ENCODE assay signal across 8 mouse cellular contexts in genomic region chr7:97332667-97333041, GRCm38 (mm10). TPM values are rescaled to one million over a fixed set of nuclear protein-coding genes. Genes with fewer than 3 reads are reported as not detected.
A peak's percentile ranks its signal among the peaks of the same experiment; 100 is the strongest.
DNase-seq lines count a peak whose midpoint lies in the region; ATAC-seq and TF ChIP-seq lines count a peak whose summit lies in the region.

No protein-coding gene starts in this region.

- WGBS in heart, embryonic 14.5 days: 4% methylated on average over 9 of the region's 9 CpGs
- WGBS in hindbrain, embryonic 10.5 days: 4% methylated on average over 9 of the region's 9 CpGs

- no peaks in the 10 kb centered on the region for H3K36me3 ChIP-seq in heart, embryonic 14.5 days (ENCODE audit: control insufficient read depth, insufficient read depth, low read length)
- no peaks in the 10 kb centered on the region for H3K36me3 ChIP-seq in G1E (replicated peaks)
- no peaks in the 10 kb centered on the region for H3K36me3 ChIP-seq in hindbrain, embryonic 10.5 days
- H3K36me3 ChIP-seq in megakaryocyte, embryonic 14.5 days (replicated peaks; ENCODE audit: low read length): peaks cover 3% of the 10 kb centered on the region

- 0 out of 4 replicates have a peak overlapping the region, but pooled peaks of 1 of the 2 experiments have one; percentile 22 for H3K27ac ChIP-seq in heart, embryonic 14.5 days (replicated peaks in 1 of 2; ENCODE audit: control insufficient read depth in 1 of 2, insufficient read depth in 1 of 2, low read depth in 2 of 2, low read length in 2 of 2)
- peak overlapping the region; percentile 90 for H3K27ac ChIP-seq in hindbrain, embryonic 10.5 days

- no peak; the same call in 1 of the 2 replicates for ATAC-seq in heart, embryonic 14.5 days (ENCODE audit: insufficient number of reproducible peaks, insufficient read depth, low FRiP score, low read depth)
- no peak for ATAC-seq in G1E (ENCODE audit: extremely low read depth, insufficient number of reproducible peaks, low FRiP score, poor library complexity, severe bottlenecking)

- H3K27me3 ChIP-seq in heart, embryonic 14.5 days (ENCODE audit: control insufficient read depth, insufficient read depth, low read length): no peaks in the 10 kb centered on the region
- peaks cover 34% of the 10 kb centered on the region for H3K27me3 ChIP-seq in G1E (ENCODE audit: insufficient read depth, low read length)
- H3K27me3 ChIP-seq in hindbrain, embryonic 10.5 days (ENCODE audit: insufficient read depth, poor library complexity, severe bottlenecking): peaks cover 12% of the 10 kb centered on the region
- H3K27me3 ChIP-seq in megakaryocyte, embryonic 14.5 days (replicated peaks): peaks cover 31% of the 10 kb centered on the region

- intact Hi-C loops in heart, postnatal 14 days (cut with DNase I): no loop called here
- intact Hi-C loops in left cerebral cortex, postnatal 14 days (cut with DNase I): no loop called here

- H3K4me1 ChIP-seq in heart, embryonic 14.5 days (ENCODE audit: control insufficient read depth in 2 of 2, insufficient read depth in 2 of 2, low read length in 2 of 2): peaks cover 11 to 12% of the 10 kb centered on the region in 2 experiments
- peaks cover 44% of the 10 kb centered on the region for H3K4me1 ChIP-seq in G1E (ENCODE audit: insufficient read depth, low read depth, low read length)
- H3K4me1 ChIP-seq in hindbrain, embryonic 10.5 days (replicated peaks): peaks cover 43% of the 10 kb centered on the region
- H3K4me1 ChIP-seq in megakaryocyte, embryonic 14.5 days: peaks cover 76% of the 10 kb centered on the region

- no peak for DNase-seq in heart, postnatal 14 days
- DNase-seq in G1E (ENCODE audit: low spot score): no peak
- DNase-seq in hindbrain, embryonic 10.5 days (ENCODE audit: low spot score): no peak
- DNase-seq in left cerebral cortex, postnatal 14 days (ENCODE audit: low spot score in 2 of 2): no peak
- DNase-seq in layer of hippocampus, adult 8-10 months (ENCODE audit: low spot score in 2 of 2): no peak
- no peak for DNase-seq in left cerebral cortex, adult 11 months (ENCODE audit: low spot score)

- H3K9me3 ChIP-seq in heart, embryonic 14.5 days (ENCODE audit: control insufficient read depth, low read length): no peaks in the 10 kb centered on the region
- H3K9me3 ChIP-seq in G1E (replicated peaks): no peaks in the 10 kb centered on the region
- H3K9me3 ChIP-seq in hindbrain, embryonic 10.5 days: no peaks in the 10 kb centered on the region
- H3K9me3 ChIP-seq in megakaryocyte, embryonic 14.5 days: no peaks in the 10 kb centered on the region

- peak overlapping the region; percentile 72 to 86 for H3K4me3 ChIP-seq in heart, embryonic 14.5 days (ENCODE audit: control insufficient read depth in 1 of 2, insufficient read depth in 1 of 2, low read depth in 1 of 2, low read length in 2 of 2)
- H3K4me3 ChIP-seq in G1E (ENCODE audit: low read depth, low read length): peak overlapping the region; percentile 84
- peak overlapping the region; percentile 83 for H3K4me3 ChIP-seq in hindbrain, embryonic 10.5 days
- H3K4me3 ChIP-seq in megakaryocyte, embryonic 14.5 days (replicated peaks): peak overlapping the region; percentile 98

- H3K9ac ChIP-seq in heart, embryonic 14.5 days (ENCODE audit: low read length): peak overlapping the region; percentile 83

- TF ChIP-seq CTCF in G1E (IDR thresholded peaks at IDR 0.05; ENCODE audit: low read depth, low read length): no peak

- peak overlapping the region; percentile 89 for H3K4me2 ChIP-seq in heart, embryonic 14.5 days (ENCODE audit: low read length)

RNA-seq across cellular contexts. Expression of gene Kctd21, which starts 0.5 kb away (rescaled TPM):
- polyA plus RNA-seq in heart, embryonic 14.5 days (2014; fragmentation: Nextera tagmentation; extraction: Ambion mirVana): 4.8 and 5.2 TPM in 2 replicates
- total RNA-seq in heart, postnatal 14 days (2021): 1 to 10 TPM; 3.0 to 3.3 TPM
- total RNA-seq in G1E (2014; fragmentation: Nextera tagmentation): 1.9 and 2.3 TPM in 2 replicates
- total RNA-seq in G1E (2017): 1.0 and 1.7 TPM in 2 replicates
- polyA plus RNA-seq in G1E (2012): 0.09 and 0.22 TPM in 2 replicates
- polyA plus RNA-seq in hindbrain, embryonic 10.5 days (2016; fragmentation: Nextera tagmentation; extraction: Ambion mirVana): 4.5 and 4.8 TPM in 2 replicates
- polyA plus RNA-seq in megakaryocyte, embryonic 14.5 days (2012; ENCODE audit: insufficient read depth, low replicate concordance): 0.70 and 1.1 TPM in 2 replicates
- 10 to 100 TPM; 10.7 TPM for total RNA-seq in left cerebral cortex, postnatal 14 days (2021)
- 10 to 100 TPM; 11.1 to 16.0 (median 13.0) TPM for total RNA-seq in layer of hippocampus, adult 8-10 months (2022)

RNA-seq across cellular contexts. Expression of gene Usp35, which starts 0.8 kb away (rescaled TPM):
- 1.6 TPM in 2 replicates for polyA plus RNA-seq in heart, embryonic 14.5 days (2014; fragmentation: Nextera tagmentation; extraction: Ambion mirVana)
- total RNA-seq in heart, postnatal 14 days (2021): 1 to 10 TPM; 1.2 to 1.9 TPM
- total RNA-seq in G1E (2014; fragmentation: Nextera tagmentation): not detected in 2 replicates
- 0.93 and 1.1 TPM in 2 replicates for total RNA-seq in G1E (2017)
- 0.09 and 0.10 TPM in 2 replicates for polyA plus RNA-seq in G1E (2012)
- 2.3 and 2.7 TPM in 2 replicates for polyA plus RNA-seq in hindbrain, embryonic 10.5 days (2016; fragmentation: Nextera tagmentation; extraction: Ambion mirVana)
- polyA plus RNA-seq in megakaryocyte, embryonic 14.5 days (2012; ENCODE audit: insufficient read depth, low replicate concordance): 1.4 and 2.3 TPM in 2 replicates
- total RNA-seq in left cerebral cortex, postnatal 14 days (2021): 10 to 100 TPM; 12.2 to 13.5 TPM
- 10 to 100 TPM; 17.7 to 24.2 (median 20.8) TPM for total RNA-seq in layer of hippocampus, adult 8-10 months (2022)

RNA-seq across cellular contexts. Expression of gene Alg8, which starts 38.8 kb away (rescaled TPM):
- 25.8 and 26.9 TPM in 2 replicates for polyA plus RNA-seq in heart, embryonic 14.5 days (2014; fragmentation: Nextera tagmentation; extraction: Ambion mirVana)
- 1 to 10 TPM; 5.1 to 5.5 TPM for total RNA-seq in heart, postnatal 14 days (2021)
- 37.2 and 56.6 TPM in 2 replicates for total RNA-seq in G1E (2014; fragmentation: Nextera tagmentation)
- 15.9 and 20.6 TPM in 2 replicates for total RNA-seq in G1E (2017)
- polyA plus RNA-seq in G1E (2012): 0.97 and 1.7 TPM in 2 replicates
- 42.1 and 52.9 TPM in 2 replicates for polyA plus RNA-seq in hindbrain, embryonic 10.5 days (2016; fragmentation: Nextera tagmentation; extraction: Ambion mirVana)
- polyA plus RNA-seq in megakaryocyte, embryonic 14.5 days (2012; ENCODE audit: insufficient read depth, low replicate concordance): 1.1 TPM in 1 of 2 replicates, not detected in the other
- 10 to 100 TPM in 1 of 2 experiments, 1 to 10 TPM in 1; 8.5 to 13.0 TPM for total RNA-seq in left cerebral cortex, postnatal 14 days (2021)
- 10 to 100 TPM in 3 of 4 experiments, 1 to 10 TPM in 1; 9.0 to 12.7 (median 11.2) TPM for total RNA-seq in layer of hippocampus, adult 8-10 months (2022)

Comparison
In these comparisons a context has a peak if more than half of its experiments do, and no peak if none do; other contexts are left out.
1. RNA of gene Usp35, which starts 0.8 kb away (total RNA-seq): 17.7 to 24.2 TPM in layer of hippocampus, adult 8-10 months and 12.2 to 13.5 TPM in left cerebral cortex, postnatal 14 days; 1.2 to 1.9 TPM in heart, postnatal 14 days and 0.93 to 1.1 TPM in G1E; every median in the first group is over 4 times any median in the second.
2. Peak in every context shown above with its lines, with median percentiles within 50 percentile points of each other: H3K4me3 ChIP-seq.